Mouse (Mus musculus): ENCODE results near the gene Rex1bd.
"Not testable (repeated sequence)": the region's sequence is repeated elsewhere in the genome, so short reads cannot be mapped to it uniquely, and the experiment has no call there.

Gene Rex1bd

GRCm38 (mm10) chr8:70528182-70528797, 21.7 kb upstream of the Rex1bd start:
- DNase-seq = no peak

GRCm38 (mm10) chr8:70527512-70528181, 21.1 kb upstream of the Rex1bd start, which contains the start of the genes Fkbp8 and Kxd1:
Gene Fkbp8 (plus strand): TSS chr8:70527724.
Gene Kxd1 (minus strand): TSS chr8:70527956.
- peak; percentile 98 for DNase-seq

- DNase-seq = no peak
Observed at GRCm38 (mm10) chr8:70527111-70527511, 20.6 kb upstream of the Rex1bd start.

GRCm38 (mm10) chr8:70522592-70523403, 16.2 kb upstream of the Rex1bd start:
- peak; percentile 97 for DNase-seq

GRCm38 (mm10) chr8:70519606-70520005, 13.1 kb upstream of the Rex1bd start:
- no peak for DNase-seq

- no peak for DNase-seq
Observed at GRCm38 (mm10) chr8:70519043-70519442, 12.5 kb upstream of the Rex1bd start.

- DNase-seq = no peak
Observed at GRCm38 (mm10) chr8:70517940-70518643, 11.5 kb upstream of the Rex1bd start.

- peak; percentile 61 for DNase-seq
Observed at GRCm38 (mm10) chr8:70513441-70513840, 6.9 kb upstream of the Rex1bd start.

GRCm38 (mm10) chr8:70512253-70512903, 5.8 kb upstream of the Rex1bd start:
- DNase-seq = no peak

- DNase-seq = no peak
Observed at GRCm38 (mm10) chr8:70511770-70512169, 5.2 kb upstream of the Rex1bd start.

- DNase-seq = not testable (repeated sequence)
Observed at GRCm38 (mm10) chr8:70511174-70511573, 4.6 kb upstream of the Rex1bd start.

- DNase-seq = peak; percentile 98
Observed at GRCm38 (mm10) chr8:70510228-70510915, 3.8 kb upstream of the Rex1bd start, which contains the start of gene Uba52. Gene Uba52 (minus strand): TSS chr8:70510801.

- DNase-seq = no peak
Observed at GRCm38 (mm10) chr8:70509281-70509952, 2.9 kb upstream of the Rex1bd start.

GRCm38 (mm10) chr8:70507027-70507393, 458 bp upstream of the Rex1bd start:
- DNase-seq = no peak

GRCm38 (mm10) chr8:70505698-70506327, 739 bp downstream of the Rex1bd start:
- no peak for DNase-seq

GRCm38 (mm10) chr8:70504851-70505250, 1.7 kb downstream of the Rex1bd start:
- peak; percentile 76 for DNase-seq

GRCm38 (mm10) chr8:70504291-70504716, 2.2 kb downstream of the Rex1bd start:
- DNase-seq = peak; percentile 46

GRCm38 (mm10) chr8:70503062-70503750, 3.3 kb downstream of the Rex1bd start:
- DNase-seq = peak; percentile 54

GRCm38 (mm10) chr8:70502540-70502939, 4.0 kb downstream of the Rex1bd start:
- DNase-seq = no peak

Data from right cerebral cortex, postnatal 25 days (tissue).